ENCODE assay signal across 7 mouse cellular contexts in genomic region chr14:25646161-25646621, GRCm38 (mm10). TPM values are rescaled to one million over a fixed set of nuclear protein-coding genes. Genes with fewer than 3 reads are reported as not detected.
DNase-seq lines count a peak whose midpoint lies in the region; ATAC-seq lines count a peak whose summit lies in the region.

No protein-coding gene starts in this region.

- peak; percentile 34; the same call in 1 of the 2 replicates for ATAC-seq in forebrain, embryonic 13.5 days

- no peak overlapping the region for H3K9ac ChIP-seq in forebrain, embryonic 13.5 days

- no peak overlapping the region for H3K4me3 ChIP-seq in forebrain, embryonic 13.5 days
- H3K4me3 ChIP-seq in hindbrain, embryonic 10.5 days: no peak overlapping the region
- H3K4me3 ChIP-seq in megakaryocyte, embryonic 14.5 days (replicated peaks): peak overlapping the region; percentile 19

- H3K4me1 ChIP-seq in forebrain, embryonic 13.5 days: 0 out of 2 replicates have a peak, but pooled peaks cover under 1% of the 10 kb centered on the region
- H3K4me1 ChIP-seq in hindbrain, embryonic 10.5 days (replicated peaks): peaks cover 11% of the 10 kb centered on the region; the same call in 1 of the 2 replicates
- H3K4me1 ChIP-seq in megakaryocyte, embryonic 14.5 days: peaks cover 61% of the 10 kb centered on the region

- H3K27me3 ChIP-seq in forebrain, embryonic 13.5 days: no peaks in the 10 kb centered on the region
- no peaks in the 10 kb centered on the region for H3K27me3 ChIP-seq in hindbrain, embryonic 10.5 days (ENCODE audit: insufficient read depth, poor library complexity, severe bottlenecking)
- H3K27me3 ChIP-seq in megakaryocyte, embryonic 14.5 days (replicated peaks): no peaks in the 10 kb centered on the region

- H3K9me3 ChIP-seq in forebrain, embryonic 13.5 days (replicated peaks): no peaks in the 10 kb centered on the region
- no peaks in the 10 kb centered on the region for H3K9me3 ChIP-seq in hindbrain, embryonic 10.5 days
- H3K9me3 ChIP-seq in megakaryocyte, embryonic 14.5 days: no peaks in the 10 kb centered on the region

- peaks cover 95% of the 10 kb centered on the region for H3K36me3 ChIP-seq in forebrain, embryonic 13.5 days (ENCODE audit: poor library complexity, severe bottlenecking)
- H3K36me3 ChIP-seq in hindbrain, embryonic 10.5 days: peaks cover 100% of the 10 kb centered on the region
- H3K36me3 ChIP-seq in megakaryocyte, embryonic 14.5 days (replicated peaks; ENCODE audit: low read length): peaks cover 97% of the 10 kb centered on the region

- DNase-seq in Muller cell, postnatal 12 days (ENCODE audit: inconsistent ontology term): peak; percentile 44
- DNase-seq in brain, adult 2 months (ENCODE audit: low read depth, low spot score): peak; percentile 85
- peak; percentile 58 for DNase-seq in hindbrain, embryonic 10.5 days (ENCODE audit: low spot score)
- peak; percentile 35 to 57 for DNase-seq in layer of hippocampus, postnatal 25 days (ENCODE audit: extremely low spot score in 1 of 2, low spot score in 1 of 2)
- peak; percentile 61 for DNase-seq in right cerebral cortex, postnatal 14 days

- no peak overlapping the region for H3K4me2 ChIP-seq in forebrain, embryonic 13.5 days

- WGBS in forebrain, embryonic 13.5 days: 75% methylated on average over 2 of the region's 2 CpGs
- WGBS in hindbrain, embryonic 10.5 days: 73% methylated on average over 2 of the region's 2 CpGs

- no peak overlapping the region for H3K27ac ChIP-seq in forebrain, embryonic 13.5 days
- no peak overlapping the region for H3K27ac ChIP-seq in hindbrain, embryonic 10.5 days

RNA-seq across cellular contexts. Expression of gene Ppif, which starts 47.8 kb away (rescaled TPM):
- 22.8 and 29.5 TPM in 2 replicates for polyA plus RNA-seq in forebrain, embryonic 13.5 days (2015; fragmentation: Nextera tagmentation; extraction: Ambion mirVana)
- 47.3 and 55.7 TPM in 2 replicates for polyA plus RNA-seq in hindbrain, embryonic 10.5 days (2016; fragmentation: Nextera tagmentation; extraction: Ambion mirVana)
- total RNA-seq in layer of hippocampus, postnatal 25 days (2021): 10 to 100 TPM; 26.0 to 27.7 TPM
- polyA plus RNA-seq in megakaryocyte, embryonic 14.5 days (2012; ENCODE audit: insufficient read depth, low replicate concordance): 237 and 451 TPM in 2 replicates
